Mouse (Mus musculus): Measurements from ENCODE around the gene Cpne1.

DNA sequence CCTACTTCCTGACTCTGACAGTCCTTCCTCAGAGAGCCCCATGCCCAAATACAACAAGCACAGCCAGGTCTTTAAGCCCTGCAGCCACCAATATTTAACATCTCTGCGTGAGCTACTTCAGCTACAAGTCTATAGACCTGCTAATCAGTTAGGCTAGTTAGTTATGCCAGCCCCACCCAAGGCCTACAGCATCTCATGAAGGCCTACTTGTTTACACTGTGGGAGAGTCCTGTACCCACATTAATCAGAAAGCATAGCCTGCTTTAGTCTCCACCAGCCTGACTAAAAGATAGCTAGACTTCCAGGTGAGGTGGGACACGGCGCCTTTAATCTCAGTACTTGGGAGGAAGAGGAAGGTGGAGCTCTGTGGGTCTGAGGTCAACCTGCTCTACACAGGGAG lies 72.4 kb downstream of the Cpne1 start:
- no peak for TF ChIP-seq CTCF (IDR thresholded peaks at IDR 0.05; ENCODE audit: control insufficient read depth, insufficient read depth, insufficient replicate concordance, low read depth, low read length)
- no peak for TF ChIP-seq POLR2A (IDR thresholded peaks at IDR 0.05; ENCODE audit: control insufficient read depth, low read depth, low read length)

Measured in testis, adult 2 months (tissue).